In the genomic region with DNA sequence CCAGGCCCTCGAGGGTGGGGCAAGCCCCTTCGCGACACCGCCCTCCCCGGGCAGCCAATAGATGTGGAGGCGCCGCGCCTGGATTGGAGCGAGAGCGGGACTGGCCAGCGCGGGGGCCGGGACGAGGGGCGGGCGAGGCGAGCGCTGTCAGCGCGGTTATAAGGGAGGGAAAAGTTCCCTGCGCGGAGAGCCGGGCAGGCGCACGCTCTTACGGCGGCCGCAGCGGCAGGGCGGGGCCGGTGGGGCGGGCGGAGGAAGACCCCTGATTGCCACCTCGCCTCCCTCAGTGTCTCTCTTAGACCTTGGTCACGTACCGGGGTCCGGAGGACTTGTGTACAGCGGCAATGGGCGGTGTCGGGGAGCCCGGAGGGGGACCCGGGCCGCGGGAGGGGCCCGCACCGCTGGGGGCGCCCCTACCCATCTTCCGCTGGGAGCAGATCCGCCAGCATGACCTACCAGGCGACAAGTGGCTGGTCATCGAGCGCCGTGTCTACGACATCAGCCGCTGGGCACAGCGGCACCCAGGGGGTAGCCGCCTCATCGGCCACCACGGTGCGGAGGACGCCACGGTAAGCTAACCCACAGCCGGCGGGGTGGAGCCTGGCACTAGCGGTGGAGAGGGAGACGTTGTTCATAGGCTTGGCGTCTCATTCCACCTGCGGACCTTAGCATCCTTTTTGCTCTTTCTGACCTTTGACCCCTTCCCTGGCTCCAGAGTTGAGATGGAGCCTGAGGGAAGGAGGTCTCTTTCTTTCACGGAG, we compare ENCODE assay signal across 8 mouse cellular contexts. TPM values are rescaled to one million over a fixed set of nuclear protein-coding genes. Genes with fewer than 3 reads are reported as not detected.
A peak's percentile ranks its signal among the peaks of the same experiment; 100 is the strongest.
DNase-seq lines count a peak whose midpoint lies in the region; ATAC-seq and TF ChIP-seq lines count a peak whose summit lies in the region.

A gene (plus strand): TSS at position 182 of the 761 bp plus-strand sequence.

- H3K9ac ChIP-seq in hindbrain, embryonic 14.5 days: peak within 1 kb of the TSS; percentile 80

- no peaks in the 10 kb centered on the region for H3K36me3 ChIP-seq in hindbrain, embryonic 14.5 days (replicated peaks; ENCODE audit: control insufficient read depth, insufficient read depth)

- peak; percentile 49; the same call in 1 of the 2 replicates for ATAC-seq in common myeloid progenitor, adult 5-6 weeks (replicated peaks; ENCODE audit: low read depth, poor library complexity, severe bottlenecking)
- peak; percentile 90 for ATAC-seq in hindbrain, embryonic 14.5 days (ENCODE audit: low FRiP score)

- H3K9me3 ChIP-seq in hindbrain, embryonic 14.5 days (ENCODE audit: control insufficient read depth, low read length): no peaks in the 10 kb centered on the region

- peak within 1 kb of the TSS; percentile 97 for H3K4me2 ChIP-seq in hindbrain, embryonic 14.5 days (replicated peaks)

- no peaks in the 10 kb centered on the region for H3K27me3 ChIP-seq in hindbrain, embryonic 14.5 days (ENCODE audit: control insufficient read depth, insufficient read depth, low read length)

- H3K4me3 ChIP-seq in gastrocnemius, adult 2 months: peak within 1 kb of the TSS; percentile 93
- H3K4me3 ChIP-seq in hindbrain, embryonic 14.5 days (replicated peaks; ENCODE audit: low read length): peak within 1 kb of the TSS; percentile 73
- peak within 1 kb of the TSS; percentile 75 for H3K4me3 ChIP-seq in left cerebral cortex, adult 2 months

- DNase-seq in ZHBTc4 (ENCODE audit: low read depth, low spot score): peak; percentile 56
- DNase-seq in gastrocnemius, adult 2 months: peak; percentile 92
- peak; percentile 69 for DNase-seq in hindbrain, embryonic 14.5 days (ENCODE audit: low spot score)
- peak; percentile 76 to 82 for DNase-seq in left cerebral cortex, adult 2 months (ENCODE audit: extremely low spot score in 1 of 2, low spot score in 2 of 2)
- peak; percentile 90 to 96 for DNase-seq in lung, postnatal 4 days
- DNase-seq in retina, postnatal 7 days (ENCODE audit: low read depth, low spot score): peak; percentile 33
- peak; percentile 48 for DNase-seq in urinary bladder, postnatal 10 days (ENCODE audit: low spot score)

- intact Hi-C loops in gastrocnemius, adult 2 months (cut with DNase I): no loop called here
- intact Hi-C loops in left cerebral cortex, adult 2 months (cut with DNase I): loop anchor here (2.0 to 5.0 kb wide), 2 partner anchors 141 to 161 kb away; a partner anchor contains a TSS

- under 1% methylated on average over 66 of the region's 69 CpGs for WGBS in hindbrain, embryonic 14.5 days

- H3K4me1 ChIP-seq in hindbrain, embryonic 14.5 days (replicated peaks; ENCODE audit: control insufficient read depth, insufficient read depth, low read length): peaks cover 20% of the 10 kb centered on the region

- peak; percentile 20; the same call in 1 of the 2 replicates for TF ChIP-seq CTCF in gastrocnemius, adult 2 months (IDR thresholded peaks at IDR 0.05)
- peak; percentile 16 for TF ChIP-seq CTCF in left cerebral cortex, adult 2 months (IDR thresholded peaks at IDR 0.05)

- peak within 1 kb of the TSS; percentile 88 for H3K27ac ChIP-seq in gastrocnemius, adult 2 months
- peak within 1 kb of the TSS; percentile 50; the same call in 1 of the 2 replicates for H3K27ac ChIP-seq in hindbrain, embryonic 14.5 days
- peak within 1 kb of the TSS; percentile 81 for H3K27ac ChIP-seq in left cerebral cortex, adult 2 months

RNA-seq across cellular contexts. Expression of the gene that starts here (rescaled TPM):
- 4.4 and 11.1 TPM in 2 replicates for total RNA-seq in common myeloid progenitor, adult 5-6 weeks (2017)
- 1 to 10 TPM; 2.2 to 2.3 TPM for total RNA-seq in gastrocnemius, adult 2 months (2021)
- 24.7 and 25.7 TPM in 2 replicates for polyA plus RNA-seq in hindbrain, embryonic 14.5 days (2014; fragmentation: Nextera tagmentation; extraction: Ambion mirVana)
- total RNA-seq in left cerebral cortex, adult 2 months (2021): 10 to 100 TPM; 26.6 to 28.1 TPM

Comparison
In these comparisons a context has a peak if more than half of its experiments do, and no peak if none do; other contexts are left out.
1. Peak in every context shown above with its lines: DNase-seq, ATAC-seq, H3K4me3 ChIP-seq and H3K27ac ChIP-seq.
2. DNase-seq: peak in every context shown above with its lines; median percentile 93 in lung, postnatal 4 days; 92 in gastrocnemius, adult 2 months; 79 in left cerebral cortex, adult 2 months; 69 in hindbrain, embryonic 14.5 days; 56 in ZHBTc4; 48 in urinary bladder, postnatal 10 days; 33 in retina, postnatal 7 days.